Mouse (Mus musculus): ENCODE results near the gene Tns1. TPM values are rescaled to one million over a fixed set of nuclear protein-coding genes. Genes with fewer than 3 reads are reported as not detected.

Gene Tns1
- polyA plus RNA-seq, 1 experiment from 2014 or later = 137 TPM

GRCm38 (mm10) chr1:73952598-73952997, 171.7 kb downstream of the Tns1 start:
- WGBS = 89% methylated on average over 10 of the region's 10 CpGs

GRCm38 (mm10) chr1:73951178-73951577, 173.1 kb downstream of the Tns1 start:
- 86% methylated on average over 3 of the region's 3 CpGs for WGBS
- H3K27ac ChIP-seq (ENCODE audit: low read length) = no peak overlapping the region
- H3K9me3 ChIP-seq (ENCODE audit: control insufficient read depth, low read length) = no peaks in the 10 kb centered on the region
- H3K4me3 ChIP-seq (ENCODE audit: low read length) = no peak overlapping the region
- ATAC-seq (ENCODE audit: low read depth) = no peak
- peaks cover 24% of the 10 kb centered on the region for H3K4me1 ChIP-seq (replicated peaks; ENCODE audit: control insufficient read depth, insufficient read depth, low read length)
- H3K4me2 ChIP-seq (ENCODE audit: low read depth, low read length) = no peak overlapping the region
- peaks cover 23% of the 10 kb centered on the region for H3K36me3 ChIP-seq (ENCODE audit: control insufficient read depth, insufficient read depth, low read length)
- no peak overlapping the region for H3K9ac ChIP-seq (ENCODE audit: low read length)
- no peaks in the 10 kb centered on the region for H3K27me3 ChIP-seq (ENCODE audit: control insufficient read depth, insufficient read depth, low read depth, low read length)

More at GRCm38 (mm10) chr1:73952598-73952997, 171.7 kb downstream of the Tns1 start:
- Histone ChIP-seq H3K4me1 (replicated peaks; ENCODE audit: control insufficient read depth, insufficient read depth, low read length) (peaks cover 38% of the 10 kb centered on the region), H3K4me2 (ENCODE audit: low read depth, low read length) (no peak overlapping the region), H3K4me3 (ENCODE audit: low read length) (no peak overlapping the region), H3K36me3 (ENCODE audit: control insufficient read depth, insufficient read depth, low read length) (peaks cover 23% of the 10 kb centered on the region), H3K9ac (ENCODE audit: low read length) (no peak overlapping the region), H3K9me3 (ENCODE audit: control insufficient read depth, low read length) (no peaks in the 10 kb centered on the region), H3K27ac (ENCODE audit: low read length) (no peak overlapping the region), H3K27me3 (ENCODE audit: control insufficient read depth, insufficient read depth, low read depth, low read length) (no peaks in the 10 kb centered on the region)
- no peak for ATAC-seq (ENCODE audit: low read depth)

- Histone ChIP-seq H3K27ac (ENCODE audit: low read length) (no peak overlapping the region), H3K27me3 (ENCODE audit: control insufficient read depth, insufficient read depth, low read depth, low read length) (no peaks in the 10 kb centered on the region), H3K4me2 (ENCODE audit: low read depth, low read length) (no peak overlapping the region), H3K4me3 (ENCODE audit: low read length) (no peak overlapping the region), H3K4me1 (replicated peaks; ENCODE audit: control insufficient read depth, insufficient read depth, low read length) (peaks cover 5% of the 10 kb centered on the region), H3K36me3 (ENCODE audit: control insufficient read depth, insufficient read depth, low read length) (peaks cover 23% of the 10 kb centered on the region), H3K9ac (ENCODE audit: low read length) (no peak overlapping the region), H3K9me3 (ENCODE audit: control insufficient read depth, low read length) (no peaks in the 10 kb centered on the region)
- no peak for ATAC-seq (ENCODE audit: low read depth)
- 56% methylated on average over 5 of the region's 5 CpGs for WGBS
These were observed 175.5 kb downstream of the Tns1 start for GRCm38 (mm10) chr1:73948757-73949156.

GRCm38 (mm10) chr1:73947525-73948304, 176.5 kb downstream of the Tns1 start:
- H3K27me3 ChIP-seq (ENCODE audit: control insufficient read depth, insufficient read depth, low read depth, low read length) = no peaks in the 10 kb centered on the region
- H3K4me3 ChIP-seq (ENCODE audit: low read length) = no peak overlapping the region
- H3K4me1 ChIP-seq (replicated peaks; ENCODE audit: control insufficient read depth, insufficient read depth, low read length) = peaks cover 5% of the 10 kb centered on the region
- H3K4me2 ChIP-seq (ENCODE audit: low read depth, low read length) = no peak overlapping the region
- H3K36me3 ChIP-seq (ENCODE audit: control insufficient read depth, insufficient read depth, low read length) = peaks cover 13% of the 10 kb centered on the region
- H3K9me3 ChIP-seq (ENCODE audit: control insufficient read depth, low read length) = no peaks in the 10 kb centered on the region
- WGBS = 77% methylated on average over 15 of the region's 15 CpGs
- no peak for ATAC-seq (ENCODE audit: low read depth)
- no peak overlapping the region for H3K9ac ChIP-seq (ENCODE audit: low read length)
- H3K27ac ChIP-seq (ENCODE audit: low read length) = no peak overlapping the region

- Histone ChIP-seq H3K27me3 (ENCODE audit: control insufficient read depth, insufficient read depth, low read depth, low read length) (no peaks in the 10 kb centered on the region), H3K4me1 (replicated peaks; ENCODE audit: control insufficient read depth, insufficient read depth, low read length) (peaks cover 5% of the 10 kb centered on the region), H3K4me3 (ENCODE audit: low read length) (no peak overlapping the region), H3K9ac (ENCODE audit: low read length) (no peak overlapping the region), H3K4me2 (ENCODE audit: low read depth, low read length) (no peak overlapping the region), H3K27ac (ENCODE audit: low read length) (no peak overlapping the region), H3K36me3 (ENCODE audit: control insufficient read depth, insufficient read depth, low read length) (peaks cover 9% of the 10 kb centered on the region), H3K9me3 (ENCODE audit: control insufficient read depth, low read length) (no peaks in the 10 kb centered on the region)
- ATAC-seq (ENCODE audit: low read depth) = no peak
- WGBS = 65% methylated on average over 7 of the region's 7 CpGs
These were observed 177.5 kb downstream of the Tns1 start for GRCm38 (mm10) chr1:73946701-73947100.

GRCm38 (mm10) chr1:73944393-73944792, 179.9 kb downstream of the Tns1 start:
- Histone ChIP-seq H3K4me3 (ENCODE audit: low read length) (no peak overlapping the region), H3K27ac (ENCODE audit: low read length) (peak overlapping the region; percentile 76), H3K9me3 (ENCODE audit: control insufficient read depth, low read length) (no peaks in the 10 kb centered on the region), H3K4me1 (replicated peaks; ENCODE audit: control insufficient read depth, insufficient read depth, low read length) (peaks cover 8% of the 10 kb centered on the region), H3K9ac (ENCODE audit: low read length) (no peak overlapping the region), H3K36me3 (ENCODE audit: control insufficient read depth, insufficient read depth, low read length) (peaks cover 7% of the 10 kb centered on the region; the same call in 1 of the 2 replicates), H3K27me3 (ENCODE audit: control insufficient read depth, insufficient read depth, low read depth, low read length) (no peaks in the 10 kb centered on the region), H3K4me2 (ENCODE audit: low read depth, low read length) (no peak overlapping the region)
- 65% methylated on average over 3 of the region's 3 CpGs for WGBS
- ATAC-seq (ENCODE audit: low read depth) = 0 out of 2 replicates have a peak, but pooled peaks have one; percentile 13

- no peaks in the 10 kb centered on the region for H3K27me3 ChIP-seq (ENCODE audit: control insufficient read depth, insufficient read depth, low read depth, low read length)
- ATAC-seq (ENCODE audit: low read depth) = peak; percentile 81
- no peaks in the 10 kb centered on the region for H3K9me3 ChIP-seq (ENCODE audit: control insufficient read depth, low read length)
- no peak overlapping the region for H3K9ac ChIP-seq (ENCODE audit: low read length)
- peaks cover 7% of the 10 kb centered on the region; the same call in 1 of the 2 replicates for H3K36me3 ChIP-seq (ENCODE audit: control insufficient read depth, insufficient read depth, low read length)
- no peak overlapping the region for H3K4me3 ChIP-seq (ENCODE audit: low read length)
- H3K27ac ChIP-seq (ENCODE audit: low read length) = peak overlapping the region; percentile 76
- H3K4me1 ChIP-seq (replicated peaks; ENCODE audit: control insufficient read depth, insufficient read depth, low read length) = peaks cover 8% of the 10 kb centered on the region
- no peak overlapping the region for H3K4me2 ChIP-seq (ENCODE audit: low read depth, low read length)
- WGBS = 53% methylated on average over 9 of the region's 9 CpGs
These were observed 180.5 kb downstream of the Tns1 start for GRCm38 (mm10) chr1:73943667-73944289.

GRCm38 (mm10) chr1:73943255-73943654, 181.0 kb downstream of the Tns1 start:
- WGBS = 84% methylated on average over 5 of the region's 5 CpGs
- H3K4me3 ChIP-seq (ENCODE audit: low read length) = no peak overlapping the region
- H3K9ac ChIP-seq (ENCODE audit: low read length) = no peak overlapping the region
- H3K27ac ChIP-seq (ENCODE audit: low read length) = peak overlapping the region; percentile 76
- H3K4me1 ChIP-seq (replicated peaks; ENCODE audit: control insufficient read depth, insufficient read depth, low read length) = peaks cover 8% of the 10 kb centered on the region
- peaks cover 7% of the 10 kb centered on the region for H3K36me3 ChIP-seq (ENCODE audit: control insufficient read depth, insufficient read depth, low read length)
- no peak overlapping the region for H3K4me2 ChIP-seq (ENCODE audit: low read depth, low read length)
- no peaks in the 10 kb centered on the region for H3K9me3 ChIP-seq (ENCODE audit: control insufficient read depth, low read length)
- ATAC-seq (ENCODE audit: low read depth) = no peak
- H3K27me3 ChIP-seq (ENCODE audit: control insufficient read depth, insufficient read depth, low read depth, low read length) = no peaks in the 10 kb centered on the region

GRCm38 (mm10) chr1:73942243-73942642, 182.0 kb downstream of the Tns1 start:
- peaks cover 7% of the 10 kb centered on the region for H3K36me3 ChIP-seq (ENCODE audit: control insufficient read depth, insufficient read depth, low read length)
- 53% methylated on average over 2 of the region's 2 CpGs for WGBS
- no peak overlapping the region for H3K4me2 ChIP-seq (ENCODE audit: low read depth, low read length)
- no peak overlapping the region for H3K27ac ChIP-seq (ENCODE audit: low read length)
- H3K4me1 ChIP-seq (replicated peaks; ENCODE audit: control insufficient read depth, insufficient read depth, low read length) = peaks cover 8% of the 10 kb centered on the region
- no peaks in the 10 kb centered on the region for H3K27me3 ChIP-seq (ENCODE audit: control insufficient read depth, insufficient read depth, low read depth, low read length)
- no peak overlapping the region for H3K9ac ChIP-seq (ENCODE audit: low read length)
- no peaks in the 10 kb centered on the region for H3K9me3 ChIP-seq (ENCODE audit: control insufficient read depth, low read length)
- no peak for ATAC-seq (ENCODE audit: low read depth)
- no peak overlapping the region for H3K4me3 ChIP-seq (ENCODE audit: low read length)
